Mouse (Mus musculus) left cerebral cortex, adult 8-10 months (tissue): Measurements from ENCODE around the gene Dnajb4. TPM values are rescaled to one million over a fixed set of nuclear protein-coding genes. Genes with fewer than 3 reads are reported as not detected.
A peak's percentile ranks its signal among the peaks of the same experiment; 100 is the strongest.

Source experiments
- DNase-seq, 2 experiments: peaks; one replicate each; pipeline ENCODE4 v3.0.0; 2022; ENCODE audit warnings: low spot score in 2 of 2
- total RNA-seq, 4 experiments: library from RNA; stranded (reverse); gene quantifications; 2 replicates each; pipeline ENCODE4 v1.2.4; 2022

The Dnajb4 gene
- total RNA-seq, 4 experiments from 2014 or later = 62.7 to 70.1 (median 65.9) TPM

- DNase-seq = no peak
These were observed 31.3 kb downstream of the Dnajb4 start for GRCm38 (mm10) chr3:152178816-152179215.

DNA sequence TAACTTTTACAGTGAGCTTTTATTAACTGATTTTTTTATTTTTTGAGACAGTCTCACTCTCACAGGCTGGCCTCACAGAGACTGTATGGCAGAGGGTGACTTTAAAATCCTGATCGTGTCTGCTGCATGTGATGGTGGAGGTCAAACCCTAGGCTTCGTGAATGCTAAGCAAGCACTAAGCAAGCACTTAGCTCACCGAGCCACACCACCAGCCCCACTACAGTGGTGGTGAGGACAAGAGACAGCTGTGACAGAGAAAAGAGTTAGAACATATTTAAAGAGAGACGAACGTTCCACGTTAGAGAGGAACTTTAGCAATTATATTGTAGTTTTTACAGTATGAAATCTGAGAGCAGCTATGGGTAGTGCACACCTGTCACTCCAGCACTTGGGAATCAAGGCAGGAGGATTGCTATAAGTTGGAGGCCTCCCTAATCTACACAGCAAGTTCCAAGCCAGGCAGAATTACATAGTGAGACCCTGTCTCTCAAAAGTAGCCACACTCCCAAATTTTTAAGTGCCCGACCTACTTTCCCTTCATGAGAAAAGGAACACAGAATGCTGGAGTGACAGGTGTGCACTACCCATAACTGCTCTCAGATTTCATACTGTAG is 37.7 kb downstream of the Dnajb4 start:
- no peak for DNase-seq

- DNase-seq = no peak
These were observed 38.2 kb downstream of the Dnajb4 start for GRCm38 (mm10) chr3:152171862-152172261.

DNA sequence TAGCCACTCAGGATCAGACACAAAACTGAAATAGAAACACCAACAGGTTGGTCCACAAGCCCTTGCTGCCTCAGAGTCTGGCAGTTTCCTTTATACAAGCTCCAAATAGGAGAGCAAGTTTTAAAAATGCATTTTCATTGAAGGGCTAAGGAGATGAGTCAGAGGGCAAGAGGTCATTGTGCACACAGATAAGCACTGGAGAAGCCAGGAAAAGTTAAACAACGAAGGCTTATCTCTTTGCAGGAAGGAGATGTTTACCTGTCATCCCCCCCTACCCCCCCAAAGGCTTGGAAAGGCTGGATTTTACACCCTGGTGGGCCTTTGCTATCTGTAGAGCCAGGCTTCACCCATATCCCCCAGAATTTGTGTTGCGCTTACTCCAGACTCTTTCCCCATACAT is 38.9 kb downstream of the Dnajb4 start:
- DNase-seq = no peak

DNA sequence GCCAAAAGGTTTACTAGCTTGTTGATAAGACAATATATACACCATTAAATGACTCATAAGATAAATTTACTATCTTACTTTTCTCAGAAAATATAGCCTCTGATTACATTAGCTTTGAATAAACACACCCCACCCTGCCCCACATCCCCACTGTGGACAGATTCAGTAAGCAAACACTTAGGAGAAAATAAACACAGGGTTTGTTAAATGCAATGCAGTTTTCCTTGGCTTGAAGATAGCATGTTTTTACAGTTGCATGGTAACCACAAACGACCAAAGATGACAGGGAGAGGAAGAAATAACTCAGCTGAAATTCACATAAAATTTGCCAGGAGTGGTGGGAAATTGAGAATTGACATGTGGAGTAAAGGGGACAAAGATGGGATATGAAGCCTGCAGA is 39.7 kb downstream of the Dnajb4 start:
- DNase-seq = no peak

DNA sequence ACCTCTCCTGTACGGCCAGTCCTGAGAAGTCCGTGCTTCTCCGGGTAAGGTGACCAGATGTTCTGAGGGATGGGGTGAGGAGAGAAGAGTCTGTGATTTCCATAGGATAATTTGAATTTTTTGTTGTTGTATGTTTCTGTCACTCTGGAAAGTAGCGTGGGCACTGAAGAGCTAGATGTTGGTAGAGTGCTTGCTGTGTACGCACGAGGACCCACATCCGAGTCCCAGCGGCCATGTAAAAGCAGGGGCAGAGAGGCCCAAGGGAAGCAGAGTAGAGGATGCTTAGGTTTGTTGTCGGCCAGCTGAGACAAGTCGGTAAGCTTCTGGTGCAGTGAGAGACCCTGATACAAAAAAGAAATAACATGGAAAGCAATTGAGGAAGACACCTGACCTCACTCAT is 42.1 kb downstream of the Dnajb4 start:
- DNase-seq = no peak

GRCm38 (mm10) chr3:152166699-152167451 is 43.2 kb downstream of the Dnajb4 start:
- DNase-seq = no peak

DNA sequence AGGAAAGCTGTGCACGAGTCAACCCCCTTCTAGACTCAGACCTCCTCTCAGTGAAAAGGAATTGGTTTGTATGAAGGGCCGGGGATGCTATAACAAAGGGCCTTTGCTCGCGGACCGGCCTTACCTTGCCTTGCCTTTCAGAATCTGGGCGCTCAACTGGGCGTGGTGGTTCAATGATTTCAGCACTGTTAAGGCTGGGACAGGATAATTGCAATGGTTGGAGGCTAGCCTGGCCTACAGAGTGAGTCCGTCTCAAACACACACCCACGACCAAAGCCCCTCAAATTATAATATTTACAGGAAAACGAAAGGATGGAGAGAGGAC is 44.0 kb downstream of the Dnajb4 start, which contains the start of gene Gipc2:
Gipc2 (minus strand) TSS at position 132 of the 325 bp plus-strand sequence.
- no peak for DNase-seq

DNA sequence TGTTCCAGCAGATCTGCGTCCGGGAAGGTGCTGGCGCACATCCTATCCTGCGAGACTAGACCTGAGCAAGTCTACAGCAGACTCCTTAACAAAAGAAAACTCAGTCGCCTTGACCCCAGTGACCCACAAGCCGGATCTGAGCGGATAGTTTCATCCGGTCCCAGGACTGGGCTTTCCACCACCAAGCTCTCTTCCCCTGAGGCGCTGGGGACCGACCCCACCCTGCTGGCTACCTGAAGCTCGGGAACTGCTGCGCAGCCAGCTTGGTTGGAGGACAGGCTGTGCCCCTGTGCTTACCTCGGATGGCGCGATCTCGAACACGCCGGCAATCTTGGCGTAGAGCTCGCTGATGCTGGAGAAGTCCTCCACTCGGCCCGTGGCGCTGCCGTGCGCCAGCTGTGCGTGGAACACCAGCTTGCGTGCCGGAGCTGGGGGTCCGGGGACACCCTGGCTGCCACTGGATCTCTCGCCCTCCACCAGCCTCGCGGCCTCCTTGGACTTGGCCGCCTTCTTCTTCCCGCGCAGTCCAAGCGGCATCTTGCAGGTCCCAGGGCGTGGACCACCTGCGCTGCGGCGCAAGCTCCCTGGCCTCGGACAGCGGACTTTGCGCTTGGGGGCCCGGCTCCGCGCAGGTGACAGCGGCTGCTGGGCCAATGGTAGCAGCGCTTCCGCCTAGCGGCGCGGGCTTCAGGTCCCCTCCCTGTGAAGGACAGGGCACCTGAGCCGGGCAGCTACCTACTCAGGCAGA is 44.6 kb downstream of the Dnajb4 start:
- peak in 1 of 2 experiments; percentile 44 for DNase-seq

- no peak for DNase-seq
These were observed 45.1 kb downstream of the Dnajb4 start for GRCm38 (mm10) chr3:152165014-152165350.

GRCm38 (mm10) chr3:152163320-152163719 is 46.8 kb downstream of the Dnajb4 start:
- DNase-seq = no peak

- no peak for DNase-seq
These were observed 49.5 kb downstream of the Dnajb4 start for GRCm38 (mm10) chr3:152160607-152161006.

DNA sequence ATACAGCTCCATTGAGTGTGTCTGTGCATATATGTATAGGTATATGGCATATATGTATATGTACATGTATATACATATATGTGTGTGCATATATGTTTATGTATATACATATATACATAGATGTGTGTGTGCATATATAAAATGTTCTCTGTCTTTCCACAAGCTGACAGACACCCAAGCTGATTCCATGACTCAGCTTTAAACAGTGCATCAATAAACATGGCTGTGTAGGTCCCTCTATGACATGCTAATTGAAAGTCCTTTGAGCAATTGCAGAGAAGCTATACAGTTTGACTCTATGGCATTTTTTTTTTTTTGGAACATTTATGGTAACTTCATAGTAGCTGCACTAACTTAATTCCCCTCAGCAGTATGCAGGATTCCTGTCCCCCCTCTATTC is 50.8 kb downstream of the Dnajb4 start:
- no peak for DNase-seq

GRCm38 (mm10) chr3:152158344-152159291 is 51.5 kb downstream of the Dnajb4 start:
- DNase-seq = no peak

- DNase-seq = no peak
These were observed 53.1 kb downstream of the Dnajb4 start for GRCm38 (mm10) chr3:152156816-152157496.

GRCm38 (mm10) chr3:152155296-152155948 is 54.7 kb downstream of the Dnajb4 start:
- DNase-seq = peak in 1 of 2 experiments; percentile 51

- no peak for DNase-seq
These were observed 56.0 kb downstream of the Dnajb4 start for GRCm38 (mm10) chr3:152154095-152154494.

- DNase-seq = no peak
These were observed 57.0 kb downstream of the Dnajb4 start for GRCm38 (mm10) chr3:152153152-152153551.

GRCm38 (mm10) chr3:152152483-152152804 is 57.7 kb downstream of the Dnajb4 start:
- no peak for DNase-seq

- no peak for DNase-seq
These were observed 58.2 kb downstream of the Dnajb4 start for GRCm38 (mm10) chr3:152151725-152152482.
